Comparison of ENCODE assay signal across 8 mouse cellular contexts in genomic region chr19:26973773-26974548, GRCm38 (mm10).
"Had no signal": no experiment of that assay in that cellular context is flagged by ENCODE, and none has a peak within 500 bp of the region (broad histone marks: within the 10 kb centered on the region; RNA-seq: fewer than 3 reads in every experiment).

No protein-coding gene starts in this region.

- H3K9ac ChIP-seq: kidney, embryonic 15.5 days; limb, embryonic 13.5 days; liver, embryonic 13.5 days; lung, embryonic 14.5 days; neural tube, embryonic 13.5 days had no signal

- DNase-seq: liver, embryonic 13.5 days; right cerebral cortex, postnatal 4 days; spleen, adult 18-20 months; thymus, adult 18-20 months had no signal

- H3K27me3 ChIP-seq: kidney, embryonic 15.5 days; limb, embryonic 13.5 days; liver, embryonic 13.5 days; neural tube, embryonic 13.5 days had no signal

- H3K4me2 ChIP-seq: kidney, embryonic 15.5 days; limb, embryonic 13.5 days; liver, embryonic 13.5 days; lung, embryonic 14.5 days; neural tube, embryonic 13.5 days had no signal

- H3K36me3 ChIP-seq: kidney, embryonic 15.5 days; limb, embryonic 13.5 days; liver, embryonic 13.5 days; neural tube, embryonic 13.5 days had no signal

- H3K4me3 ChIP-seq: kidney, embryonic 15.5 days; limb, embryonic 13.5 days; liver, embryonic 13.5 days; neural tube, embryonic 13.5 days had no signal

- H3K4me1 ChIP-seq: liver, embryonic 13.5 days had no signal

- H3K27ac ChIP-seq: kidney, embryonic 15.5 days; limb, embryonic 13.5 days; liver, embryonic 13.5 days; neural tube, embryonic 13.5 days had no signal

- H3K9me3 ChIP-seq: kidney, embryonic 15.5 days; limb, embryonic 13.5 days; liver, embryonic 13.5 days; neural tube, embryonic 13.5 days had no signal
